Mouse (Mus musculus): ENCODE results near the gene Scgb1b30. TPM values are rescaled to one million over a fixed set of nuclear protein-coding genes. Genes with fewer than 3 reads are reported as not detected.
"Not testable (repeated sequence)": the region's sequence is repeated elsewhere in the genome, so short reads cannot be mapped to it uniquely, and the experiment has no call there.

Scgb1b30 gene
- polyA plus RNA-seq (2011; ENCODE audit: insufficient read depth, insufficient read length, low replicate concordance, missing spikeins) = not detected in 2 replicates

- TF ChIP-seq CTCF (IDR thresholded peaks at IDR 0.05; ENCODE audit: control insufficient read depth, insufficient read depth, low read length) = no peak
- no peak for TF ChIP-seq POLR2A (IDR thresholded peaks at IDR 0.05; ENCODE audit: borderline replicate concordance, control insufficient read depth, low read depth, low read length)
- no peak within 1 kb of the TSS for H3K4me3 ChIP-seq (replicated peaks; ENCODE audit: control insufficient read depth, low read depth, low read length)
- H3K27ac ChIP-seq (ENCODE audit: control insufficient read depth, insufficient read depth, low read depth, low read length, poor library complexity) = no peak within 1 kb of the TSS
- whole genome bisulfite sequencing = 69% methylated on average over 3 of the region's 3 CpGs
- H3K4me1 ChIP-seq (ENCODE audit: control insufficient read depth, insufficient read depth, low read length) = no peaks in the 10 kb centered on the region
Measured at GRCm38 (mm10) chr7:34094911-34095481, at the start of gene Scgb1b30. Gene Scgb1b30 (plus strand): TSS chr7:34095431.

GRCm38 (mm10) chr7:34068132-34068531, 27.1 kb upstream of the Scgb1b30 start:
- H3K4me3 ChIP-seq (replicated peaks; ENCODE audit: control insufficient read depth, low read depth, low read length); H3K27ac ChIP-seq (ENCODE audit: control insufficient read depth, insufficient read depth, low read depth, low read length, poor library complexity); H3K4me1 ChIP-seq (ENCODE audit: control insufficient read depth, insufficient read depth, low read length): not testable (repeated sequence)
- 70% methylated on average over 5 of the region's 5 CpGs for WGBS

GRCm38 (mm10) chr7:34100002-34100401, 4.8 kb downstream of the Scgb1b30 start:
- Histone ChIP-seq H3K4me1 (ENCODE audit: control insufficient read depth, insufficient read depth, low read length) (no peaks in the 10 kb centered on the region), H3K27ac (ENCODE audit: control insufficient read depth, insufficient read depth, low read depth, low read length, poor library complexity) (no peak overlapping the region), H3K4me3 (replicated peaks; ENCODE audit: control insufficient read depth, low read depth, low read length) (no peak overlapping the region)
- TF ChIP-seq CTCF (IDR thresholded peaks at IDR 0.05; ENCODE audit: control insufficient read depth, insufficient read depth, low read length) (no peak), POLR2A (IDR thresholded peaks at IDR 0.05; ENCODE audit: borderline replicate concordance, control insufficient read depth, low read depth, low read length) (no peak)
- 64% methylated on average over 2 of the region's 2 CpGs for WGBS

- TF ChIP-seq POLR2A (IDR thresholded peaks at IDR 0.05; ENCODE audit: borderline replicate concordance, control insufficient read depth, low read depth, low read length) (no peak), CTCF (IDR thresholded peaks at IDR 0.05; ENCODE audit: control insufficient read depth, insufficient read depth, low read length) (no peak)
- no peak overlapping the region for H3K4me3 ChIP-seq (replicated peaks; ENCODE audit: control insufficient read depth, low read depth, low read length)
- H3K27ac ChIP-seq (ENCODE audit: control insufficient read depth, insufficient read depth, low read depth, low read length, poor library complexity) = no peak overlapping the region
Measured at GRCm38 (mm10) chr7:34101276-34101675, 6.0 kb downstream of the Scgb1b30 start.

GRCm38 (mm10) chr7:34109190-34109589, 14.0 kb downstream of the Scgb1b30 start:
- no peak for TF ChIP-seq CTCF (IDR thresholded peaks at IDR 0.05; ENCODE audit: control insufficient read depth, insufficient read depth, low read length)
- no peak for TF ChIP-seq POLR2A (IDR thresholded peaks at IDR 0.05; ENCODE audit: borderline replicate concordance, control insufficient read depth, low read depth, low read length)
- 83% methylated on average over 5 of the region's 5 CpGs for WGBS
- Histone ChIP-seq H3K4me3 (replicated peaks; ENCODE audit: control insufficient read depth, low read depth, low read length) (no peak overlapping the region), H3K27ac (ENCODE audit: control insufficient read depth, insufficient read depth, low read depth, low read length, poor library complexity) (no peak overlapping the region), H3K4me1 (ENCODE audit: control insufficient read depth, insufficient read depth, low read length) (no peaks in the 10 kb centered on the region)

More at GRCm38 (mm10) chr7:34101276-34101675, 6.0 kb downstream of the Scgb1b30 start:
- H3K4me1 ChIP-seq (ENCODE audit: control insufficient read depth, insufficient read depth, low read length) = no peaks in the 10 kb centered on the region

- no peaks in the 10 kb centered on the region for H3K4me1 ChIP-seq (ENCODE audit: control insufficient read depth, insufficient read depth, low read length)
- H3K27ac ChIP-seq (ENCODE audit: control insufficient read depth, insufficient read depth, low read depth, low read length, poor library complexity) = no peak overlapping the region
- no peak overlapping the region for H3K4me3 ChIP-seq (replicated peaks; ENCODE audit: control insufficient read depth, low read depth, low read length)
- WGBS = 69% methylated on average over 3 of the region's 3 CpGs
- TF ChIP-seq POLR2A (IDR thresholded peaks at IDR 0.05; ENCODE audit: borderline replicate concordance, control insufficient read depth, low read depth, low read length) = no peak
- no peak for TF ChIP-seq CTCF (IDR thresholded peaks at IDR 0.05; ENCODE audit: control insufficient read depth, insufficient read depth, low read length)
Measured at GRCm38 (mm10) chr7:34116601-34117000, 21.4 kb downstream of the Scgb1b30 start.

- WGBS = 51% methylated on average over 1 of the region's 1 CpGs
- not testable (repeated sequence) for H3K4me1 ChIP-seq (ENCODE audit: control insufficient read depth, insufficient read depth, low read length); H3K4me3 ChIP-seq (replicated peaks; ENCODE audit: control insufficient read depth, low read depth, low read length)
Measured at GRCm38 (mm10) chr7:34120636-34121035, 25.4 kb downstream of the Scgb1b30 start.

GRCm38 (mm10) chr7:34122987-34123720, 27.9 kb downstream of the Scgb1b30 start:
- TF ChIP-seq POLR2A (IDR thresholded peaks at IDR 0.05; ENCODE audit: borderline replicate concordance, control insufficient read depth, low read depth, low read length) = no peak
- TF ChIP-seq CTCF (IDR thresholded peaks at IDR 0.05; ENCODE audit: control insufficient read depth, insufficient read depth, low read length) = no peak
- H3K4me3 ChIP-seq (replicated peaks; ENCODE audit: control insufficient read depth, low read depth, low read length) = no peak overlapping the region
- WGBS = 79% methylated on average over 6 of the region's 6 CpGs
- no peak overlapping the region for H3K27ac ChIP-seq (ENCODE audit: control insufficient read depth, insufficient read depth, low read depth, low read length, poor library complexity)
- H3K4me1 ChIP-seq (ENCODE audit: control insufficient read depth, insufficient read depth, low read length) = no peaks in the 10 kb centered on the region

More at GRCm38 (mm10) chr7:34120636-34121035, 25.4 kb downstream of the Scgb1b30 start:
- H3K27ac ChIP-seq (ENCODE audit: control insufficient read depth, insufficient read depth, low read depth, low read length, poor library complexity) = not testable (repeated sequence)

GRCm38 (mm10) chr7:34125346-34125745, 30.1 kb downstream of the Scgb1b30 start:
- 86% methylated on average over 9 of the region's 9 CpGs for WGBS
- no peak for TF ChIP-seq POLR2A (IDR thresholded peaks at IDR 0.05; ENCODE audit: borderline replicate concordance, control insufficient read depth, low read depth, low read length)
- no peak for TF ChIP-seq CTCF (IDR thresholded peaks at IDR 0.05; ENCODE audit: control insufficient read depth, insufficient read depth, low read length)
- Histone ChIP-seq H3K27ac (ENCODE audit: control insufficient read depth, insufficient read depth, low read depth, low read length, poor library complexity) (no peak overlapping the region), H3K4me3 (replicated peaks; ENCODE audit: control insufficient read depth, low read depth, low read length) (no peak overlapping the region), H3K4me1 (ENCODE audit: control insufficient read depth, insufficient read depth, low read length) (no peaks in the 10 kb centered on the region)

Data from bone marrow, adult 2 months (tissue).